Mouse (Mus musculus): ENCODE data around the gene Tbx6. TPM values are rescaled to one million over a fixed set of nuclear protein-coding genes. Genes with fewer than 3 reads are reported as not detected.

Gene Tbx6
- total RNA-seq, 2 experiments from 2014 or later = 0.54 to 1.0 TPM

GRCm38 (mm10) chr7:126789141-126789540, 7.9 kb downstream of the Tbx6 start:
- Histone ChIP-seq H3K4me3 (no peak overlapping the region), H3K27ac (no peak overlapping the region)
- DNase-seq (ENCODE audit: low spot score in 2 of 2) = no peak
- no peak for TF ChIP-seq CTCF (conservative IDR thresholded peaks at IDR 0.05)

GRCm38 (mm10) chr7:126791851-126792720, 10.8 kb downstream of the Tbx6 start, which contains the start of gene Ppp4c:
Gene Ppp4c, minus strand, starts transcription at chr7:126792496.
- DNase-seq (ENCODE audit: low spot score in 2 of 2) = peak; percentile 96 to 97
- Histone ChIP-seq H3K4me3 (peak within 1 kb of the TSS; percentile 88), H3K27ac (peak within 1 kb of the TSS; percentile 93)
- TF ChIP-seq CTCF (conservative IDR thresholded peaks at IDR 0.05) = no peak

GRCm38 (mm10) chr7:126792721-126793443, 11.6 kb downstream of the Tbx6 start:
- peak overlapping the region; percentile 88 for H3K4me3 ChIP-seq
- no peak for DNase-seq (ENCODE audit: low spot score in 2 of 2)
- peak overlapping the region; percentile 93 for H3K27ac ChIP-seq
- no peak for TF ChIP-seq CTCF (conservative IDR thresholded peaks at IDR 0.05)

GRCm38 (mm10) chr7:126793456-126794270, 12.4 kb downstream of the Tbx6 start:
- H3K27ac ChIP-seq = no peak overlapping the region
- H3K4me3 ChIP-seq = no peak overlapping the region
- TF ChIP-seq CTCF (conservative IDR thresholded peaks at IDR 0.05) = no peak
- DNase-seq (ENCODE audit: low spot score in 2 of 2) = no peak

- Histone ChIP-seq H3K4me3 (no peak overlapping the region), H3K27ac (no peak overlapping the region)
- no peak for TF ChIP-seq CTCF (conservative IDR thresholded peaks at IDR 0.05)
- no peak for DNase-seq (ENCODE audit: low spot score in 2 of 2)
Observed at GRCm38 (mm10) chr7:126794271-126794605, 13.0 kb downstream of the Tbx6 start.

- H3K4me3 ChIP-seq = peak overlapping the region; percentile 72
- no peak for DNase-seq (ENCODE audit: low spot score in 2 of 2)
- H3K27ac ChIP-seq = peak overlapping the region; percentile 100
- TF ChIP-seq CTCF (conservative IDR thresholded peaks at IDR 0.05) = peak; percentile 63
Observed at GRCm38 (mm10) chr7:126795387-126796317, 14.4 kb downstream of the Tbx6 start.

- DNase-seq (ENCODE audit: low spot score in 2 of 2) = peak in 1 of 2 experiments; percentile 62
- peak overlapping the region; percentile 100 for H3K27ac ChIP-seq
- peak overlapping the region; percentile 72 for H3K4me3 ChIP-seq
- TF ChIP-seq CTCF (conservative IDR thresholded peaks at IDR 0.05) = peak; percentile 62
Observed at GRCm38 (mm10) chr7:126796350-126796932, 15.2 kb downstream of the Tbx6 start.

- peak within 1 kb of the TSS; percentile 100 for H3K27ac ChIP-seq
- H3K4me3 ChIP-seq = peak within 1 kb of the TSS; percentile 72
- peak in 1 of 2 experiments; percentile 39 for DNase-seq (ENCODE audit: low spot score in 2 of 2)
- no peak for TF ChIP-seq CTCF (conservative IDR thresholded peaks at IDR 0.05)
Observed at GRCm38 (mm10) chr7:126797411-126798126, 16.3 kb downstream of the Tbx6 start, which contains the start of gene Fam57b. Gene Fam57b, plus strand, starts transcription at chr7:126797668.

- no peak for TF ChIP-seq CTCF (conservative IDR thresholded peaks at IDR 0.05)
- Histone ChIP-seq H3K27ac (peak overlapping the region; percentile 100), H3K4me3 (peak overlapping the region; percentile 72)
- DNase-seq (ENCODE audit: low spot score in 2 of 2) = peak in 1 of 2 experiments; percentile 29
Observed at GRCm38 (mm10) chr7:126798127-126799049, 17.1 kb downstream of the Tbx6 start.

GRCm38 (mm10) chr7:126799050-126799467, 17.8 kb downstream of the Tbx6 start:
- TF ChIP-seq CTCF (conservative IDR thresholded peaks at IDR 0.05) = peak; percentile 72
- peak; percentile 96 to 99 for DNase-seq (ENCODE audit: low spot score in 2 of 2)
- H3K4me3 ChIP-seq = peak overlapping the region; percentile 72

More at GRCm38 (mm10) chr7:126799050-126799467, 17.8 kb downstream of the Tbx6 start:
- H3K27ac ChIP-seq = peak overlapping the region; percentile 100

All from layer of hippocampus, adult 2 months (tissue).